Mouse (Mus musculus) kidney, adult 2 months (tissue): ENCODE results near the gene Aldh3b3.

Experiments
- CTCF ChIP-seq: fragments of 200-500 bp; conservative IDR thresholded peaks from 2 replicates; pipeline ENCODE4 v1.5.1; 2011; ENCODE audit warnings: low read depth, mild to moderate bottlenecking, control low read depth, low read length, moderate library complexity, mixed read lengths; ENCODE audit not compliant: insufficient read depth, insufficient read length
- POLR2A ChIP-seq: fragments of 200-500 bp; IDR thresholded peaks from one replicate; pipeline ENCODE4 v1.6.1; 2011; ENCODE audit warnings: low read depth, low read length, control low read depth

DNA sequence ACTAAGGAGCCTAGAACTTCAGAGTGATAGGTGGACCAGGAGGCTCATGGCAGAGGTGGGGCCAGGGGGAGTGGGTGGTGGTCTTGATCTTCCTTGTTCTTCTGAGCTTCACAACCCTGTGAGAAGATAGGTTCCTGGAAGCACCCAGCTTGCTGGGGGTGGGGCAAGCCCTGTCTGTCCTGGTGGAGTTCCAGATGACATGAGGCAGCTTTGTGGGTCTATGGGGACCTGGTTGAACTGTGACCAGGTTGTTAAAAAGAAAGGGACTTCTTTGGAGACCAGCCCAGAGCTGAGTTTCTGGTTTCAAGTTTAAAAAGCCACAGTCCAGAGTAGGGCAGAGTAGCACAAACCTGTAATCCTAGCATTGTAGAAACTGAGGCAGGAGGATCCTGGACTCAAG lies 585 bp downstream of the Aldh3b3 start:
- no peak for TF ChIP-seq POLR2A
- no peak for TF ChIP-seq CTCF
